Mouse (Mus musculus): ENCODE data around the gene Pcca. TPM values are rescaled to one million over a fixed set of nuclear protein-coding genes. Genes with fewer than 3 reads are reported as not detected.

Pcca gene
- polyA plus RNA-seq, 1 experiment from 2014 or later, result 15.8 TPM

- Histone ChIP-seq H3K4me3 (replicated peaks) (no peak overlapping the region), H3K9me3 (replicated peaks) (no peaks in the 10 kb centered on the region), H3K27me3 (no peaks in the 10 kb centered on the region), H3K4me2 (no peak overlapping the region), H3K36me3 (replicated peaks) (0 out of 2 replicates have a peak, but pooled peaks cover 5% of the 10 kb centered on the region), H3K4me1 (replicated peaks) (no peaks in the 10 kb centered on the region), H3K9ac (no peak overlapping the region), H3K27ac (replicated peaks) (no peak overlapping the region)
- ATAC-seq (ENCODE audit: insufficient read depth), result no peak
- WGBS (ENCODE audit: insufficient replicate concordance), result 88% methylated on average over 1 of the region's 1 CpGs
These were observed 362.0 kb downstream of the Pcca start for GRCm38 (mm10) chr14:122896106-122896505.

DNA sequence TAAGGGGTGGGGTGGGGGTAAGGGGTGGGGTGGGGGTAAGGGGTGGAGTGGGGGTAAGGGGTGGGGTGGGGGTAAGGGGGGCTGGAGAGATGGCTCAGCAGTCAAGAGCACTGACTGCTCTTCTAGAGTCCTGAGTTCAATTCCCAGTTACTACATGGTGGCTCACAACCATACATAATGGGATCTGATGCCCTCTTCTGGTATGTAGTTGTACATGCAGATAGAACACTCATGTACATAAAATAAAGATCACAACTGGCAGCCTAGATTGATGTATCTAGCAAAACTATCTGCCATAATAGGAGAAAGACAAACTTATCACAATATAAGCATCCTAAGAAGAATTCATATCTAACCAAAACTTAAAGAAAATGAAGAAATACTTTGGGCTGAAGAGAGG is 364.4 kb downstream of the Pcca start:
- Histone ChIP-seq H3K4me1 (replicated peaks) (peaks cover 14% of the 10 kb centered on the region), H3K4me2 (no peak overlapping the region)
- ATAC-seq (ENCODE audit: insufficient read depth), result no peak

GRCm38 (mm10) chr14:122900679-122901078 is 366.6 kb downstream of the Pcca start:
- H3K4me3 ChIP-seq (replicated peaks), result no peak overlapping the region
- no peaks in the 10 kb centered on the region for H3K36me3 ChIP-seq (replicated peaks)
- ATAC-seq (ENCODE audit: insufficient read depth), result 0 out of 2 replicates have a peak, but pooled peaks have one; percentile 19
- no peaks in the 10 kb centered on the region for H3K9me3 ChIP-seq (replicated peaks)
- no peak overlapping the region for H3K27ac ChIP-seq (replicated peaks)
- H3K4me2 ChIP-seq, result no peak overlapping the region
- H3K27me3 ChIP-seq, result no peaks in the 10 kb centered on the region
- peaks cover 21% of the 10 kb centered on the region for H3K4me1 ChIP-seq (replicated peaks)
- no peak overlapping the region for H3K9ac ChIP-seq

More for the DNA sequence above, 364.4 kb downstream of the Pcca start:
- H3K36me3 ChIP-seq (replicated peaks), result no peaks in the 10 kb centered on the region
- H3K9me3 ChIP-seq (replicated peaks), result no peaks in the 10 kb centered on the region
- no peaks in the 10 kb centered on the region for H3K27me3 ChIP-seq
- no peak overlapping the region for H3K27ac ChIP-seq (replicated peaks)
- H3K9ac ChIP-seq, result no peak overlapping the region
- H3K4me3 ChIP-seq (replicated peaks), result no peak overlapping the region

DNA sequence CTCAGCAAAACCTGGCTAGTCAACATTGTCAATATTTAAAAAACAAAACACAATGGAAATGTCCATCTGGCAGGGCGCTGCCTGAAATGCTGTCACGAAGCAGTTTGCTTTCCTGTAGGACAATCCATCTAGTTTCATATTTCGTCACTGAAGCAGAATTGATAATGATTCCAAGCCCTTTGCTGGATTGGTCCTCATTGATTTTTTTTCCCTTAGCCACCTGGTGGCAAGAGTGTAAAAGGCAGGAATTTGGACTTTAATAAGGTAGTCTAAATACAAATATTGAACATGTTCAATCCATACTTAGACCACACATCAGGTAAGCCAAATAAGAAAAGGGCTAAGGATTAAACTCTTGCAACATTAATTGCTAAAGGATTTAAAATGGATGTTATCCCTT is 367.1 kb downstream of the Pcca start:
- H3K36me3 ChIP-seq (replicated peaks), result no peaks in the 10 kb centered on the region
- H3K27me3 ChIP-seq, result no peaks in the 10 kb centered on the region
- ATAC-seq (ENCODE audit: insufficient read depth), result no peak
- no peak overlapping the region for H3K9ac ChIP-seq
- H3K9me3 ChIP-seq (replicated peaks), result no peaks in the 10 kb centered on the region
- no peak overlapping the region for H3K27ac ChIP-seq (replicated peaks)
- no peak overlapping the region for H3K4me3 ChIP-seq (replicated peaks)
- peaks cover 21% of the 10 kb centered on the region for H3K4me1 ChIP-seq (replicated peaks)
- 54% methylated on average over 3 of the region's 3 CpGs for WGBS (ENCODE audit: insufficient replicate concordance)
- no peak overlapping the region for H3K4me2 ChIP-seq

GRCm38 (mm10) chr14:122901715-122902114 is 367.6 kb downstream of the Pcca start:
- ATAC-seq (ENCODE audit: insufficient read depth), result peak; percentile 29
- Histone ChIP-seq H3K9ac (no peak overlapping the region), H3K4me2 (no peak overlapping the region), H3K9me3 (replicated peaks) (no peaks in the 10 kb centered on the region), H3K27ac (replicated peaks) (no peak overlapping the region), H3K4me1 (replicated peaks) (peaks cover 21% of the 10 kb centered on the region), H3K27me3 (no peaks in the 10 kb centered on the region), H3K36me3 (replicated peaks) (no peaks in the 10 kb centered on the region), H3K4me3 (replicated peaks) (no peak overlapping the region)
- WGBS (ENCODE audit: insufficient replicate concordance), result 61% methylated on average over 2 of the region's 2 CpGs

- Histone ChIP-seq H3K36me3 (replicated peaks) (no peaks in the 10 kb centered on the region), H3K9ac (no peak overlapping the region), H3K27me3 (no peaks in the 10 kb centered on the region), H3K4me3 (replicated peaks) (no peak overlapping the region), H3K27ac (replicated peaks) (no peak overlapping the region), H3K4me1 (replicated peaks) (peaks cover 21% of the 10 kb centered on the region), H3K4me2 (no peak overlapping the region), H3K9me3 (replicated peaks) (no peaks in the 10 kb centered on the region)
- no peak for ATAC-seq (ENCODE audit: insufficient read depth)
- WGBS (ENCODE audit: insufficient replicate concordance), result 47% methylated on average over 2 of the region's 2 CpGs
These were observed 368.0 kb downstream of the Pcca start for GRCm38 (mm10) chr14:122902136-122902535.

DNA sequence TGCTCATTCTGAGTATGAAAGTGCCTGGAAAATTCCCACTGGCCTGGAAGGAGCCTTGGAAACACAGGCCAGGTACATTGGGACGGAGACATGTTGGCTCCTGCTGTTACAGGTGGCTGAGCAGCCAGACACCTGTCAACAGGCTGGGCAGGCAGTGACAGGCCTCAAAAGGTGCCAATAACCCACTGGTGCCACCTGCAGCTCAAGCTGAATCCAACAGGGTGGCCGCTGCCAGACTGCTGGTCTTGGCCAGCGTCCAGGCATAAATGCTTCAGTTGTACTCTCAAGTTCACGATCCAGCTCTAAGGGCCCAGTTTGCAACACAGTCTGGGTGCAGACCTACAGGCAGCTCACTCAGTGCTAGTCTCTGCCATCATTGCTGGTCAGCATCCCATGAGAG is 368.8 kb downstream of the Pcca start:
- ATAC-seq (ENCODE audit: insufficient read depth), result peak; percentile 34; the same call in 1 of the 2 replicates
- Histone ChIP-seq H3K27ac (replicated peaks) (no peak overlapping the region), H3K36me3 (replicated peaks) (no peaks in the 10 kb centered on the region), H3K9me3 (replicated peaks) (no peaks in the 10 kb centered on the region), H3K4me1 (replicated peaks) (peaks cover 21% of the 10 kb centered on the region), H3K4me3 (replicated peaks) (no peak overlapping the region), H3K27me3 (no peaks in the 10 kb centered on the region), H3K4me2 (no peak overlapping the region), H3K9ac (no peak overlapping the region)
- 68% methylated on average over 4 of the region's 4 CpGs for WGBS (ENCODE audit: insufficient replicate concordance)

- WGBS (ENCODE audit: insufficient replicate concordance), result 57% methylated on average over 2 of the region's 2 CpGs
- Histone ChIP-seq H3K27me3 (no peaks in the 10 kb centered on the region), H3K27ac (replicated peaks) (no peak overlapping the region), H3K9me3 (replicated peaks) (no peaks in the 10 kb centered on the region), H3K4me1 (replicated peaks) (peaks cover 21% of the 10 kb centered on the region), H3K4me3 (replicated peaks) (no peak overlapping the region), H3K36me3 (replicated peaks) (no peaks in the 10 kb centered on the region), H3K4me2 (no peak overlapping the region), H3K9ac (no peak overlapping the region)
- ATAC-seq (ENCODE audit: insufficient read depth), result no peak
These were observed 369.8 kb downstream of the Pcca start for GRCm38 (mm10) chr14:122903923-122904351.

- WGBS (ENCODE audit: insufficient replicate concordance), result 78% methylated on average over 1 of the region's 1 CpGs
- ATAC-seq (ENCODE audit: insufficient read depth), result no peak
- H3K4me2 ChIP-seq, result no peak overlapping the region
- H3K36me3 ChIP-seq (replicated peaks), result no peaks in the 10 kb centered on the region
- no peaks in the 10 kb centered on the region for H3K27me3 ChIP-seq
- no peak overlapping the region for H3K9ac ChIP-seq
- no peak overlapping the region for H3K27ac ChIP-seq (replicated peaks)
- no peak overlapping the region for H3K4me3 ChIP-seq (replicated peaks)
- peaks cover 21% of the 10 kb centered on the region for H3K4me1 ChIP-seq (replicated peaks)
- H3K9me3 ChIP-seq (replicated peaks), result no peaks in the 10 kb centered on the region
These were observed 370.9 kb downstream of the Pcca start for GRCm38 (mm10) chr14:122905007-122905406.

- Histone ChIP-seq H3K27ac (replicated peaks) (no peak overlapping the region), H3K36me3 (replicated peaks) (no peaks in the 10 kb centered on the region), H3K4me2 (no peak overlapping the region), H3K9ac (no peak overlapping the region), H3K9me3 (replicated peaks) (no peaks in the 10 kb centered on the region), H3K4me3 (replicated peaks) (no peak overlapping the region), H3K27me3 (no peaks in the 10 kb centered on the region), H3K4me1 (replicated peaks) (peaks cover 15% of the 10 kb centered on the region; the same call in 1 of the 2 replicates)
- no peak for ATAC-seq (ENCODE audit: insufficient read depth)
- 76% methylated on average over 4 of the region's 4 CpGs for WGBS (ENCODE audit: insufficient replicate concordance)
These were observed 374.0 kb downstream of the Pcca start for GRCm38 (mm10) chr14:122908075-122908474.

- no peak overlapping the region for H3K27ac ChIP-seq (replicated peaks)
- 71% methylated on average over 5 of the region's 5 CpGs for WGBS (ENCODE audit: insufficient replicate concordance)
- no peaks in the 10 kb centered on the region for H3K9me3 ChIP-seq (replicated peaks)
- ATAC-seq (ENCODE audit: insufficient read depth), result no peak
- no peaks in the 10 kb centered on the region for H3K36me3 ChIP-seq (replicated peaks)
- peak overlapping the region; percentile 25; the same call in 1 of the 2 replicates for H3K4me2 ChIP-seq
- H3K9ac ChIP-seq, result no peak overlapping the region
- no peak overlapping the region for H3K4me3 ChIP-seq (replicated peaks)
- no peaks in the 10 kb centered on the region for H3K27me3 ChIP-seq
- H3K4me1 ChIP-seq (replicated peaks), result peaks cover 20% of the 10 kb centered on the region
These were observed 375.4 kb downstream of the Pcca start for GRCm38 (mm10) chr14:122909368-122910091.

GRCm38 (mm10) chr14:122911265-122911664 is 377.1 kb downstream of the Pcca start:
- no peak overlapping the region for H3K9ac ChIP-seq
- no peaks in the 10 kb centered on the region for H3K36me3 ChIP-seq (replicated peaks)
- H3K4me2 ChIP-seq, result peak overlapping the region; percentile 88
- H3K27me3 ChIP-seq, result no peaks in the 10 kb centered on the region
- H3K4me1 ChIP-seq (replicated peaks), result peaks cover 13% of the 10 kb centered on the region
- H3K27ac ChIP-seq (replicated peaks), result peak overlapping the region; percentile 55
- no peaks in the 10 kb centered on the region for H3K9me3 ChIP-seq (replicated peaks)
- ATAC-seq (ENCODE audit: insufficient read depth), result peak; percentile 31; the same call in 1 of the 2 replicates
- no peak overlapping the region for H3K4me3 ChIP-seq (replicated peaks)

Measured in liver, embryonic 15.5 days (tissue).